Mouse (Mus musculus) midbrain, embryonic 10.5 days (tissue): ENCODE data around the gene Aldh1l2. TPM values are rescaled to one million over a fixed set of nuclear protein-coding genes. Genes with fewer than 3 reads are reported as not detected.

ENCODE experiments used
- polyA plus RNA-seq: library from polyadenylated mRNA; unstranded; fragments of >200 nt; fragmentation: Nextera tagmentation; extraction: Ambion mirVana; gene quantifications from 2 replicates; pipeline ENCODE4 v1.2.1, GENCODE M21; 2016

Aldh1l2 gene
- polyA plus RNA-seq, 1 experiment from 2014 or later, result 2.0 TPM

Other genes with a start within 250 kb of the Aldh1l2 start
- gene Slc41a2, start 196.3 kb downstream of the Aldh1l2 start, polyA plus RNA-seq, result 0.36 and 0.70 TPM in 2 replicates
- gene D10Wsu102e, start 173.9 kb downstream of the Aldh1l2 start, polyA plus RNA-seq, result 1.1 and 1.2 TPM in 2 replicates
- gene Washc4, start 9.6 kb upstream of the Aldh1l2 start, polyA plus RNA-seq, result 38.5 and 40.6 TPM in 2 replicates
- 30.8 and 37.0 TPM in 2 replicates for gene Appl2, start 114.6 kb upstream of the Aldh1l2 start, polyA plus RNA-seq
- 44.2 and 49.4 TPM in 2 replicates for gene 1500009L16Rik, start 188.7 kb upstream of the Aldh1l2 start, polyA plus RNA-seq